Mouse (Mus musculus): ENCODE data around the gene Zfp874b. TPM values are rescaled to one million over a fixed set of nuclear protein-coding genes. Genes with fewer than 3 reads are reported as not detected.
"Not testable (repeated sequence)": the region's sequence is repeated elsewhere in the genome, so short reads cannot be mapped to it uniquely, and the experiment has no call there.

Gene Zfp874b
- polyA plus RNA-seq, 1 experiment: 0.19 TPM

- Histone ChIP-seq H3K36me3 (ENCODE audit: control insufficient read depth) (peaks cover 23% of the 10 kb centered on the region), H3K27me3 (ENCODE audit: control insufficient read depth) (no peaks in the 10 kb centered on the region), H3K4me1 (ENCODE audit: control insufficient read depth) (peaks cover 2% of the 10 kb centered on the region; the same call in 1 of the 2 replicates), H3K4me3 (replicated peaks) (no peak overlapping the region), H3K9me3 (ENCODE audit: control insufficient read depth, low read length) (peaks cover 3% of the 10 kb centered on the region)
- TF ChIP-seq TAL1 (IDR thresholded peaks at IDR 0.05; ENCODE audit: low read length): no peak
- TF ChIP-seq GATA1 (IDR thresholded peaks at IDR 0.05; ENCODE audit: low read length): no peak
These were observed 14.8 kb downstream of the Zfp874b start for GRCm38 (mm10) chr13:67469274-67469673.

GRCm38 (mm10) chr13:67463506-67464185, 20.4 kb downstream of the Zfp874b start:
- H3K4me1 ChIP-seq (ENCODE audit: control insufficient read depth); H3K36me3 ChIP-seq (ENCODE audit: control insufficient read depth); H3K27me3 ChIP-seq (ENCODE audit: control insufficient read depth); H3K9me3 ChIP-seq (ENCODE audit: control insufficient read depth, low read length); H3K4me3 ChIP-seq (replicated peaks): not testable (repeated sequence)

GRCm38 (mm10) chr13:67452021-67452309, 32.1 kb downstream of the Zfp874b start:
- no peak for TF ChIP-seq TAL1 (IDR thresholded peaks at IDR 0.05; ENCODE audit: low read length)
- TF ChIP-seq GATA1 (IDR thresholded peaks at IDR 0.05; ENCODE audit: low read length): no peak
- H3K4me3 ChIP-seq (replicated peaks): peak overlapping the region; percentile 66
- H3K27me3 ChIP-seq (ENCODE audit: control insufficient read depth): no peaks in the 10 kb centered on the region
- no peaks in the 10 kb centered on the region for H3K9me3 ChIP-seq (ENCODE audit: control insufficient read depth, low read length)
- peaks cover 15% of the 10 kb centered on the region for H3K4me1 ChIP-seq (ENCODE audit: control insufficient read depth)
- H3K36me3 ChIP-seq (ENCODE audit: control insufficient read depth): no peaks in the 10 kb centered on the region

- no peaks in the 10 kb centered on the region for H3K36me3 ChIP-seq (ENCODE audit: control insufficient read depth)
- H3K27me3 ChIP-seq (ENCODE audit: control insufficient read depth): no peaks in the 10 kb centered on the region
- no peaks in the 10 kb centered on the region for H3K9me3 ChIP-seq (ENCODE audit: control insufficient read depth, low read length)
- TF ChIP-seq GATA1 (IDR thresholded peaks at IDR 0.05; ENCODE audit: low read length) (no peak), TAL1 (IDR thresholded peaks at IDR 0.05; ENCODE audit: low read length) (no peak)
- H3K4me1 ChIP-seq (ENCODE audit: control insufficient read depth): peaks cover 15% of the 10 kb centered on the region
- H3K4me3 ChIP-seq (replicated peaks): peak within 1 kb of the TSS; percentile 66
These were observed 32.7 kb downstream of the Zfp874b start, which contains the start of gene Zfp874a for GRCm38 (mm10) chr13:67451172-67452020. TSS of gene Zfp874a (minus strand) at chr13:67451624.

- H3K4me3 ChIP-seq (replicated peaks): not testable (repeated sequence)
These were observed 47.0 kb downstream of the Zfp874b start for GRCm38 (mm10) chr13:67437095-67437494.

GRCm38 (mm10) chr13:67428116-67428515, 55.9 kb downstream of the Zfp874b start:
- Histone ChIP-seq H3K27me3 (ENCODE audit: control insufficient read depth) (no peaks in the 10 kb centered on the region), H3K9me3 (ENCODE audit: control insufficient read depth, low read length) (no peaks in the 10 kb centered on the region), H3K36me3 (ENCODE audit: control insufficient read depth) (no peaks in the 10 kb centered on the region), H3K4me1 (ENCODE audit: control insufficient read depth) (no peaks in the 10 kb centered on the region), H3K4me3 (replicated peaks) (no peak overlapping the region)
- TF ChIP-seq TAL1 (IDR thresholded peaks at IDR 0.05; ENCODE audit: low read length) (no peak), GATA1 (IDR thresholded peaks at IDR 0.05; ENCODE audit: low read length) (no peak)

More at GRCm38 (mm10) chr13:67437095-67437494, 47.0 kb downstream of the Zfp874b start:
- H3K9me3 ChIP-seq (ENCODE audit: control insufficient read depth, low read length); H3K36me3 ChIP-seq (ENCODE audit: control insufficient read depth); H3K4me1 ChIP-seq (ENCODE audit: control insufficient read depth); H3K27me3 ChIP-seq (ENCODE audit: control insufficient read depth): not testable (repeated sequence)

GRCm38 (mm10) chr13:67425699-67426098, 58.4 kb downstream of the Zfp874b start:
- not testable (repeated sequence) for H3K9me3 ChIP-seq (ENCODE audit: control insufficient read depth, low read length); H3K4me3 ChIP-seq (replicated peaks); H3K27me3 ChIP-seq (ENCODE audit: control insufficient read depth); H3K36me3 ChIP-seq (ENCODE audit: control insufficient read depth); H3K4me1 ChIP-seq (ENCODE audit: control insufficient read depth)

GRCm38 (mm10) chr13:67422532-67422931, 61.5 kb downstream of the Zfp874b start:
- not testable (repeated sequence) for H3K27me3 ChIP-seq (ENCODE audit: control insufficient read depth)

More at GRCm38 (mm10) chr13:67422532-67422931, 61.5 kb downstream of the Zfp874b start:
- not testable (repeated sequence) for H3K36me3 ChIP-seq (ENCODE audit: control insufficient read depth); H3K4me3 ChIP-seq (replicated peaks); H3K9me3 ChIP-seq (ENCODE audit: control insufficient read depth, low read length); H3K4me1 ChIP-seq (ENCODE audit: control insufficient read depth)

Other genes starting within 250 kb of the Zfp874b start
- not detected in 2 replicates for gene Zfp458, start 205.8 kb downstream of the Zfp874b start, polyA plus RNA-seq (2012)
- not detected in 2 replicates for gene Zfp457, start 177.8 kb downstream of the Zfp874b start, polyA plus RNA-seq (2012)
- 0.02 TPM in 1 of 2 replicates, not detected in the other for gene Zfp595, start 151.7 kb downstream of the Zfp874b start, polyA plus RNA-seq (2012)
- gene Gm28044, start 123.7 kb downstream of the Zfp874b start, polyA plus RNA-seq (2012): not detected in 2 replicates
- 0.01 TPM in 1 of 2 replicates, not detected in the other for gene Zfp953, start 123.7 kb downstream of the Zfp874b start, polyA plus RNA-seq (2012)
- gene Gm28041, start 108.5 kb downstream of the Zfp874b start, polyA plus RNA-seq (2012): not detected in 2 replicates
- gene Zfp456, start 108.4 kb downstream of the Zfp874b start, polyA plus RNA-seq (2012): not detected in 2 replicates
- gene Zfp429, start 84.4 kb downstream of the Zfp874b start, polyA plus RNA-seq (2012): 0.02 and 0.12 TPM in 2 replicates
- gene Zfp459, start 62.8 kb downstream of the Zfp874b start, polyA plus RNA-seq (2012): not detected in 2 replicates
- 0.03 and 0.07 TPM in 2 replicates for gene Zfp874a, start 32.6 kb downstream of the Zfp874b start, polyA plus RNA-seq (2012)
- 0.02 TPM in 1 of 2 replicates, not detected in the other for gene Zfp58, start 16.3 kb upstream of the Zfp874b start, polyA plus RNA-seq (2012)
- gene Gm26965, start 41.9 kb upstream of the Zfp874b start, polyA plus RNA-seq (2012): not detected in 2 replicates
- 0.03 and 0.27 TPM in 2 replicates for gene Zfp87, start 41.9 kb upstream of the Zfp874b start, polyA plus RNA-seq (2012)
- 0.01 TPM in 1 of 2 replicates, not detected in the other for gene Zfp748, start 69.6 kb upstream of the Zfp874b start, polyA plus RNA-seq (2012)
- gene Zfp729b, start 125.4 kb upstream of the Zfp874b start, polyA plus RNA-seq (2012): 0.01 TPM in 1 of 2 replicates, not detected in the other
- gene Gm49345, start 153.5 kb upstream of the Zfp874b start, polyA plus RNA-seq (2012): not detected in 2 replicates
- gene Zfp729a, start 153.5 kb upstream of the Zfp874b start, polyA plus RNA-seq (2012): under 0.01 and 0.01 TPM in 2 replicates
- 0.02 TPM in 1 of 2 replicates, not detected in the other for gene Zfp738, start 202.8 kb upstream of the Zfp874b start, polyA plus RNA-seq (2012)
- 0.03 TPM in 1 of 2 replicates, not detected in the other for gene Zfp65, start 244.9 kb upstream of the Zfp874b start, polyA plus RNA-seq (2012)

Measured in erythroblast, embryonic 14.5 days (primary cell).